Mouse (Mus musculus) adrenal gland, postnatal 10 days (tissue): ENCODE data around the gene Tbxas1. TPM values are rescaled to one million over a fixed set of nuclear protein-coding genes. Genes with fewer than 3 reads are reported as not detected.

ENCODE experiments used
- DNase-seq: peaks from one replicate; pipeline ENCODE4 v3.0.0; 2021; ENCODE audit warnings: mixed read lengths
- total RNA-seq, 2 experiments: library from RNA; stranded (reverse); gene quantifications; 2 replicates each; pipeline ENCODE4 v1.2.3; 2021

The Tbxas1 gene
- total RNA-seq, 2 experiments from 2014 or later = 3.1 to 3.7 TPM

GRCm38 (mm10) chr6:38893615-38894014, 18.4 kb downstream of the Tbxas1 start:
- no peak for DNase-seq

DNA sequence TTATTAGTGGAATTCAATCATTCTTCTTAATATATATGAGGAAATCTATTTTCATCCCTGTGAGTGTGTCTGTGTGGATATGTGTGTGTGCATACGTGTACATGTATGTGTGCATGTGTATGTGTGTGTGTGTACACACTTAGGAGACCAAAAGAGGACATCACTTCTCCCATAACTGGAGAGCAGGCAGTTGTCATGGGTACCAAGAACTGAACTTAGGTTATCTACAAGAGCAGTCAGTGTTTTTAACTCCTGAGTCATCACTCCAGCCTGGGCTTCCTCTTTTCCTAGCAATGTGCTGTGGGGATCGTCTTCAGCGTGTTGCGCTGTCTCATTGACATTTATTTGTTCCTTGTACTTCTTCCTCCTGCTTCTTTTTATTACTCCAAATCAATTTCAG, 24.9 kb downstream of the Tbxas1 start:
- DNase-seq = no peak

GRCm38 (mm10) chr6:38900479-38901126, 25.4 kb downstream of the Tbxas1 start:
- DNase-seq = no peak

DNA sequence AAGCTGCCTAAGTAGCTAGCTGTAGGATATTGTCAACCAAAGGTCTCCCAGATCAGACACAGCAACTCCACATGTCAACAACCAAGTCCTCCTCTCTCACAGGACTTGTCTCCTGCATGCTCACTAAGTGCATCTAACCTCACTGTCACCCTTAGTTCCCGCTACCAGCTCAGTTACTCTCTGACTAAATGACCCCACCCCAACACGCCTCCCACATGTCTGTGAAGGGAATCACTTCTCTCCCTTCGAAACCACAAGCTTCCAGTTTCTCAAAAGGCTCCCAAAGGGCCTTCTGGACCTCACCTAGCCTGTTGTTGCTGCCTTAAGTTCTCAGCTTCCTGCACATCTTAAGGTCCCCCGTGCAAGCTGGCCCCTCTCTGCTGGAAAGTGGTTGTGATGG, 25.9 kb downstream of the Tbxas1 start:
- no peak for DNase-seq

GRCm38 (mm10) chr6:38901636-38902035, 26.4 kb downstream of the Tbxas1 start:
- no peak for DNase-seq

DNA sequence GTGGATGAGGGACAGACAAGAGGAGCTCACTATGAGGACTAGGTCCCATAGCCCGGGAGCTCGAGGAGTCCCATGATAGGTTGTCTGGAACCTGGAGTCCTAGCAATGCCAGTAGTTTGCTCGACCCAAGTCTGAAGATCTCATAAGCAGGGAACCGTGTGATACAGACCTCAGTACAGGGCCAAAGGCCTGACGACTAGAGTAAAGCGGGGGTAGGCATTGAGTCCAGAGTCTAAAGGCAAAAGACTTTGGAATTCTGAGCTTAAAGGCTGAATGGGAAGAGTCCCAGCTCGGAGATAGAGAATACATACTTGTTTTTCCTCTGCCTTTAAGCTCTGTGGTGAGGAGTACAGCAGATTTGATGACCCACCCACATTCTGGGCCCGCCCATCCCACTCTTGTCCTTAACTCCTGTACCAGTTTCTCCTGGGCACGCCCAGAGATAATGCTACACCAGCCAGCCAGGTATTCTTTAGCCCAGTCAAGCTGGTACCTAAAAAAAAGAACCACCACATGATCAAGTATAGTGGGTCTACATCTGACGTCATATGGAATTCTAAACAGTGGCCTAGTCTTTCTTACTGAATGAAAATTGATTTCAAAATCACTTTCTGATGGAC, 27.7 kb downstream of the Tbxas1 start:
- DNase-seq = no peak

DNA sequence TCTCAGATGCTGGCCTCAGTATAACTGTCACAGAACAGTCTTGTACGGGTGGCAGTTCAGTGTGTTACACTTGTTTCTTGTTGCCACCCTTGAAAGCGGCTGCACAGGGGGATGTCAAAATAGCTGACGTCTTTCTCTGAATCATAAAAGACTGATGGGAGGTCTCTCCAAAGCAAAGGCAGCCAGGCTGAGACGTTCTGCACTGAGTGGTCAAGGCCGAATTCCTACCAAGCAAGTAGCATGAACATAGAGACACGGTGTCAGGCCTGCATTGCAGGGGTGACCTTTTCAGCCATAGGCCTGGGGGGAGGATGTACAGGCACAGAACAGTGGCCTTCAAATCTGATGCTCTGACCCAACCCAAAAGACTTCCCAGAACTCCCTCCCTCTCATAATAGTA, 30.8 kb downstream of the Tbxas1 start:
- peak; percentile 51 for DNase-seq

DNA sequence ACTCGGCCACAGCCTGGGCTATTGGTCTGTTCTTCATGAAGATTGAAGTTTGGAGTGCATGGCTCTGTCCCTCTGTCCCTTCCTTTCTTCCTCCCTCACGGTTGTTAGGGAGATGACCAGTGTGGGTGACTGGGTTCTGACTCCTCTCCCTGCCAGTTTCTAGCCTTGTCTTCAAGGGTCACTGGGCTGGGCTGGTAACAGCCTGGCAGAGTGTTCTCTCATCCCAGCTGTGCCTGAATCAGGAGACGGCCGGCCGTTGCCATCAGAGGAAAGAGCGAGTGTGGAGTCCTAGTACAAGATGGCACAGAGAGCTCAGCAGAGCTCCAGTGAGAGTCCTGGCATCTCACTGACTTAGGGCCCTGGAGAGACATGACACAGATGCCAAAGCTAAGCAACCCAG, 33.2 kb downstream of the Tbxas1 start:
- no peak for DNase-seq

DNA sequence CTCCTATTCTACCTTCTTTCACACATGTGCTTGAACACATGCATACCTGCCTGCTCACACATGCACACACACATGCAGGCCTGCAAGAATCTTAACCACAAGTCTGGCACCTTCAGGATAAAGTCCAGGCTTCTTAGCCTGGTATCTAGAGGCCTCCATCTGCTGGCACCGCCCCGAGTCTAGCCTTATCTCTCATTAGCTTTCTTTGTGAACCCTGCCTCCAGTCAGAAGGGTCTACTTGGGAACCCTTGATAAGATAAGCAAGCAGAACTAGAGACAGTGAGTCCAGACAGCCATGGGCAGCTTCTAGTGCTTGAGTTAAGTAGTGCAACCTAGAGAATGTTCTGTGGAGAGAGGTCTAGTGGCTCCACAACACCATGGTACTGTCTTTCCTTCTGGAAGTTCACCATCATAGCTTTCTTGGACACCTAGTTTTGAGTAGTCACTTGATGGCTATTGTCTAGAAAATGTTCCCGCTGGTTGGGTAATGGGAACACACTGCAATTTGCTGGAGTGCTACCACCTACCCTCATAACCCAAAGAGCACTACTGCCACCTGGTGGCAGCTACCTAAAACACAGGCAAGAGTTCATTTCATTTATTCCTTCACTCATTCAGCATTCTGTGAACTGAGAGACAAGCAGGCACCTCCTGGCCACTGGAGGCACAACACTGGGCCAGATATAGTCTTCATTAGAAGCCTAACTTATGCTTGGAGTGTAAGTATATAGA, 35.8 kb downstream of the Tbxas1 start:
- DNase-seq = peak; percentile 79

GRCm38 (mm10) chr6:38912121-38912660, 37.0 kb downstream of the Tbxas1 start:
- DNase-seq = no peak

DNA sequence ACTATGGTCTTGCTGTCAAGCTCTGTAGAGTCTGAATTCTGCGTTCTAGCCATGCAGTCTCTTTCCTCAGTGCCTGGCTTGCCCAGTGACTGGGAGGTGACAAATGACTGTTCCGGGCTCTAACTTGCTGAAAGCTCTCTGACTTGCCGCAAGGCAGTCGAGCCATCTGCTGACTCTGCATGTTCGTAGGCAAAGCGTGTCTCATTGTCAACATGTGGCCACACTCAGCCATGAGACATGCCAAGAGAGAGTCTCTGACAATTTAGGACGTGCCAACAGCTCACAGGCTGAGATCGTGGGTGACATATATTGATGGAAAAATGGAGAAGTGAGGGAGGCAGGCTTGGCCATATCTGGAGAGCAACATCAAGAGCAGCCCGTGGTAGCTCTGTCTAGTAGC, 37.6 kb downstream of the Tbxas1 start:
- DNase-seq = no peak

DNA sequence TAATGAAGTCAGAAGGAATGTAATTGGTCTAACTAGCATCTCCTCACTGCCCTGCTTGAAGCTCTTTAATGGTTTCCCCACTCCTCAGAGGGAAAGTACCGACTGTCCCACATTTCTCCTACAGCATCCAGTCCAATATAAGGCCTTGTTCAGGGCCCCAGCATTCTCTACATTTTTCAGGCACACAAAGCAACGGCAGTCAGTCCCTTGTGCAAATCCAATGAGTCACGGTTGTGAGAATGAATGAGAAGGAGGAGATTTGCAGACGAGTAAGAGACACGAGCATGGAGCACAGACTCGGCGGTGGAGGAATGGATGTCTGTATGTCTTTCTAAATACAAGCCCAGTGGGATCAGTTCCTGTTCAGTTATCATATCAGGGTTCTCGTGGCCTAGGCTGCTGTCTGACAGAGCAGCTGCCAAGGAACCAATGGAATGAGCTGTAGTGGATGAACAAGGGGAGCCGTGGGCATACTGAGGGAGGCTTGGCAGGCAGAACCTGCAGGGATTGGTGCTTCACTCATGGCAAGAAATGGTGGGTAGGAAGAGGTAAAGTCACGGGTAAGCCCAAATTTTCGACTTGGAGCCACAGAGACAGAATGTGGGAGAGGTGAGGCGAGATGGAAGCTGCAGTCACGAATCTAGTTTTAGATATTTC, 38.3 kb downstream of the Tbxas1 start:
- DNase-seq = no peak

DNA sequence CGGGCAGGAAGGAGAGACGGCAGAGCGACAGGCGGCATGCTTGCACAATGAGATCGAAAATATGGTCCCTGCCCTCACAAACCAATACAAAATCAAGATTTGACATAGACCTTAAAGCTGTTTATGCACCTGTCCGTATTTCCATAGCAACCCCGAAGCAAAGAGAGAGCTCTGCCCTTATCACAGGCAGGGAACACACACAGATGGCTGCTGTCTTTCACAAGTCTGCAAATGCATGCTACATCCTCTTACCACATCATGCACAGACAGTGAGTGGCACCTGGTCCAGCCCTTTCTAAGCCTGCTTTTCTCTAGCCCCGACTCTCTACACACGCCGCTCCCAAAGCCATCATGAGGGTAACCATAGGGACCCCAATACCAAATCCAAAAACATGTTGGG, 39.0 kb downstream of the Tbxas1 start:
- no peak for DNase-seq

- no peak for DNase-seq
Measured at GRCm38 (mm10) chr6:38915776-38916175, 40.6 kb downstream of the Tbxas1 start.

DNA sequence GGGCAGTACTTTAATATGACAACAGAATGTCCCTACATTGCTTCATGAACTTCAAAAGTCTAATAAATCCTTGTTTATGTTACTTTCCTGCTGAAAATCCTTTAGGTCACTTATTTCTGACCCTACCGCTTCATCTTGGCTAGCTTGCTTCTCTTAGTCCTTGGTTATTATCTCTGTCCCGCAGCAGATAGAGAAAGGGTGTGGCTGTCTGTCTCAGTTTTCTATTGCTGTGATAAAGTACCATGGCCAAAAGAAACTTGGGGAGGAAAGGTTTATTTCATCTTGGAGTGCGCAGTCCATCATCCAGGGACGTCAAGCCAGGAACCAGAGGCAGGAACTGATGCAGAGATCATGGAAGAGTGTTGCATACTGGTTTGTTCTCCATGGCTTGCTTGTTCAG, 41.4 kb downstream of the Tbxas1 start:
- no peak for DNase-seq

- DNase-seq = no peak
Measured at GRCm38 (mm10) chr6:38917415-38917814, 42.2 kb downstream of the Tbxas1 start.

GRCm38 (mm10) chr6:38918728-38919127, 43.5 kb downstream of the Tbxas1 start:
- DNase-seq = no peak

- no peak for DNase-seq
Measured at GRCm38 (mm10) chr6:38919135-38919740, 44.0 kb downstream of the Tbxas1 start.

- DNase-seq = no peak
Measured at GRCm38 (mm10) chr6:38920141-38920540, 44.9 kb downstream of the Tbxas1 start.

DNA sequence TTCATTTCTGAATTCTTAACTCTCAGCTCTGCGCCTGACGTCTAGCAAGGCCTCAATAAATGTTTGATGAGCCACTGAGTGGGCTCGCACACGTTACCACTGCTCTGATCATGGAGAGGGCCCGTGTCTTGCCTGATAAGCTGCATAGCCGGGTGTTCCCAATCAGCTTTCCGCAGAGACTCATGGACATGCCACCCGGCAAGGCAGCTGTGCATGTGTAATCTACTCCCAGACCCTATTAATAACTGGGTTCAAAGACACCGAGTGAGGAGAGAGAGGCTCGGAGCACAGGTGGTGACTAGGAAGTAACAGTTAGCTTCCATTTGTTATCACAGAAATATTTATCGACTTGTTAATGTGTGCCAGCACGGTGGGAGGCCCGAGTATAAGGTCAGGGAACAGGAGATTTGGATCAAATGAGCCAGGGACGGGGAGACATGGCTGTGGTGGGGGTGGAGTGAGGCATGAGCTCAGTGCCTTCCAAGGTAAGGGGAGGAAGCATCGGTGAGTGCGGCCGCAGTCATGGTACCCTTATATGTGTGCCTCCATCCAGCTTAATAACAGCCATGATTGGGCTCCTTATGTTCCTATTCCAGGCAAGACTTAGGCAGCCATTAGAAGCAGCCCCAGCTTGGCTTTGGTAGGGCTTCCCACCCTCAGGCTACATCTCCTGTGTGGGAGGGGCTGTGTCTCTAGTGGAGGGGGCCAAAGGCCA, 46.0 kb downstream of the Tbxas1 start:
- no peak for DNase-seq

GRCm38 (mm10) chr6:38921810-38922116, 46.6 kb downstream of the Tbxas1 start:
- no peak for DNase-seq

- no peak for DNase-seq
Measured at GRCm38 (mm10) chr6:38922517-38922916, 47.3 kb downstream of the Tbxas1 start.
